Mouse (Mus musculus) heart, postnatal 25 days (tissue): ENCODE data around the gene Olfr8. TPM values are rescaled to one million over a fixed set of nuclear protein-coding genes. Genes with fewer than 3 reads are reported as not detected.
"Not testable (repeated sequence)": the region's sequence is repeated elsewhere in the genome, so short reads cannot be mapped to it uniquely, and the experiment has no call there.

Source experiments
- DNase-seq: peaks from one replicate; pipeline ENCODE4 v3.0.0; 2022; ENCODE audit warnings: low spot score
- intact Hi-C: fragments of 180-260 bp; cut with DNase I; formaldehyde crosslinking; loops from one replicate; pipeline ENCODE4 v1.15.1; 2025
- total RNA-seq, 2 experiments: library from RNA; stranded (reverse); gene quantifications; 2 replicates each; pipeline ENCODE4 v1.2.3; 2021

Gene Olfr8
- not detected for total RNA-seq

DNA sequence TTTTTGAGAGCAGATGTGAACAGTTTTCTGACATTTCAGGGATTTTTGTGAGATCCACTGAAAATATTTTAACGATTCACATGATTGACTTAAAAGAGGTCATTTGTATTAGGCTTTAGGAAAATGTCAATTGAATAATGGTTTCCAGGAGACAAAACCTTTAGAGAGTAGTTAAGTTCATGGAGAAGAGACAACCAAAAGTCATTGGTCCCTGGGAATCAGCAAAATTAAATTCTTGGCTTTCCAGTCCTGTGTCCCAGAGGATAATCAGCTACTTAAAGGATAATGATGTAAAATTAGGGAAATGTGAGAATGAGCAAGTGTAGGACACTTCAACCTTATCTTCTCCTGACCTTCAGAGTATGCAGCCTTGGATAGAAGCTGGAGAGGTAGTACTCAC lies at the start of gene Olfr8:
Gene Olfr8 (plus strand): TSS at position 301 of the 400 bp plus-strand sequence.
- intact Hi-C loops, DNase-seq: not testable (repeated sequence)

DNA sequence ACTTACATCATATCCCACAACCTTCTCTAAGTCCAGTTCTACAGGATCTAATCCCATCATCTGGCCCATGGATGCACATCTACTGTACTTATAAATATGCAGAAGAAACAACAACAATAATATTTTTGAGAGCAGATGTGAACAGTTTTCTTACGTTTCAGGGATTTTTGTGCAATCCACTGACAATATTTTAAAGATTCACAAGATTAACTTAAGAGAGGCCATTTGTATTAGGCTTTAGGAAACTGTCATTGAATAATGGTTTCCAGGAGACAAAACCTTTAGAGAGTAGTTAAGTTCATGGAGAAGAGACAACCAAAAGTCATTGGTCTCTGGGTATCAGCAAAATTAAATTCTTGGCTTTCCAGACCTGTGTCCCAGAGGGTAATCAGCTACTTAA lies 37.6 kb upstream of the Olfr8 start, which contains the start of gene Olfr1354:
Gene Olfr1354 (plus strand): TSS at position 301 of the 400 bp plus-strand sequence.
- DNase-seq, intact Hi-C loops: not testable (repeated sequence)

DNA sequence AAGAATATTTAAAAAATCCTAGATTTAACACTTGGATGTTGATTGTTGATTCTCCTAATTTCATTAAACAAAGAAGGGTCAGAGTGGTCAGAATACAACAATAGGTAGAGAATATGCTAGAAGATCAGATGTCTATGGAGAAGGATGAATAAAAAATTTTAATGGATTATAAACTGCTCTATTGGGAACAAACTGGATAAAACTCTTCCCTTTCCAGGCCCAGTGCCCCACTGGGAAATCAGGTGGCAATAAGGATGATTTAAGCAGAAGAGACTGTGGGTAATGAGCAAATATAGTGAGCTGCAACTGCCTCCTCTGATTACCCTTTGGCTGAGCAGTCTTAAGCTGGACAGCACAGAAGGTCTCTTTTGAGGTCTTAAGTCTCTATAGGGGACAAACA lies 12.6 kb downstream of the Olfr8 start, which contains the start of gene Olfr1353:
Gene Olfr1353 (plus strand): TSS at position 301 of the 400 bp plus-strand sequence.
- intact Hi-C loops, DNase-seq: not testable (repeated sequence)

DNA sequence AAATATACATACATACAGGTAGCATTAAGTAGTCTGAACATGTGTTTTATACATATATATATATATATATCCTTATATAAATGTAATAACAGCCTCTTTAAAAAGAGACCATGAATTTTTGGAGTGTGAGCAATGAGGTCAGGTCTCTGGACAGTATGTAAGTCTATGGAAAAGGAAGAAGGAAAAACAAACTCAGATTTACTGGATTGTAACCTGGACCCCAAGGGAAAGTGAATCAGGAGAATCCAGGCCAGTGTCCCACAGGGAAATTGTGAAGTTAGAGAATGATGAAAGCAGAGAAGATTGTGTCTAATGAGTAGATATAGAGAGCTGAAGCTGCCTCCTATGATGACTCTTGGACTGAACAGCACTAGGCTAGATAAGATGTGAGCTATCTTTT lies 30.3 kb downstream of the Olfr8 start, which contains the start of gene Olfr1352:
Gene Olfr1352 (plus strand): TSS at position 301 of the 400 bp plus-strand sequence.
- DNase-seq: no peak
- intact Hi-C loops: no loop called here

Other genes starting within 250 kb of the Olfr8 start
- gene Casp14, start 232.3 kb upstream of the Olfr8 start, total RNA-seq: not detected
- gene Ccdc105, start 197.6 kb upstream of the Olfr8 start, total RNA-seq: not detected
- gene Slc1a6, start 170.1 kb upstream of the Olfr8 start, total RNA-seq: not detected
- not detected for gene Olfr1356, start 98.5 kb upstream of the Olfr8 start, total RNA-seq
- gene Olfr1355, start 75.1 kb upstream of the Olfr8 start, total RNA-seq: not detected
- not detected for gene Olfr1354, start 37.5 kb upstream of the Olfr8 start, total RNA-seq
- not detected for gene Olfr1353, start 12.7 kb downstream of the Olfr8 start, total RNA-seq
- gene Olfr1352, start 30.4 kb downstream of the Olfr8 start, total RNA-seq: not detected
- gene Olfr1351, start 61.8 kb downstream of the Olfr8 start, total RNA-seq: not detected
- gene Olfr57, start 78.1 kb downstream of the Olfr8 start, total RNA-seq: not detected
- 10 to 100 TPM; 12.2 to 15.1 TPM for gene 2610008E11Rik, start 147.0 kb downstream of the Olfr8 start, total RNA-seq
- not detected for gene Vmn2r80, start 198.1 kb downstream of the Olfr8 start, total RNA-seq